Mouse (Mus musculus) splenic B cell, adult 2 months (primary cell): ENCODE data around the gene Tle2.

Source experiments
- DNase-seq: peaks from one replicate; pipeline ENCODE4 v3.0.0-alpha.2; 2011; ENCODE audit warnings: low read depth, low spot score
- H3K27me3 ChIP-seq: 2 replicates; pipeline ENCODE4 v1.6.1; 2012; ENCODE audit warnings: mild to moderate bottlenecking, low read length, moderate library complexity, mixed read lengths; ENCODE audit not compliant: control insufficient read depth, poor library complexity, insufficient read depth, severe bottlenecking
- H3K36me3 ChIP-seq: 2 replicates; pipeline ENCODE4 v1.6.1; 2012; ENCODE audit warnings: mild to moderate bottlenecking, low read length, moderate library complexity, mixed read lengths; ENCODE audit not compliant: control insufficient read depth, poor library complexity, insufficient read depth, severe bottlenecking

Gene Tle2

GRCm38 (mm10) chr10:81574081-81575056, at the start of gene Tle2:
Tle2 (plus strand) TSS chr10:81574561.
- Histone ChIP-seq H3K27me3 (no peaks in the 10 kb centered on the region), H3K36me3 (no peaks in the 10 kb centered on the region)
- no peak for DNase-seq

- H3K27me3 ChIP-seq: no peaks in the 10 kb centered on the region
- H3K36me3 ChIP-seq: no peaks in the 10 kb centered on the region
- no peak for DNase-seq
Observed at GRCm38 (mm10) chr10:81525017-81525694, 49.2 kb upstream of the Tle2 start.

GRCm38 (mm10) chr10:81526779-81527178, 47.6 kb upstream of the Tle2 start:
- Histone ChIP-seq H3K27me3 (no peaks in the 10 kb centered on the region), H3K36me3 (0 out of 2 replicates have a peak, but pooled peaks cover 1% of the 10 kb centered on the region)
- peak; percentile 93 for DNase-seq

GRCm38 (mm10) chr10:81534826-81535225, 39.5 kb upstream of the Tle2 start:
- Histone ChIP-seq H3K36me3 (peaks cover 3% of the 10 kb centered on the region; the same call in 1 of the 2 replicates), H3K27me3 (no peaks in the 10 kb centered on the region)
- DNase-seq: no peak

GRCm38 (mm10) chr10:81536734-81537133, 37.6 kb upstream of the Tle2 start:
- Histone ChIP-seq H3K27me3 (no peaks in the 10 kb centered on the region), H3K36me3 (peaks cover 2% of the 10 kb centered on the region; the same call in 1 of the 2 replicates)
- DNase-seq: peak; percentile 40

- Histone ChIP-seq H3K27me3 (no peaks in the 10 kb centered on the region), H3K36me3 (peaks cover 2% of the 10 kb centered on the region; the same call in 1 of the 2 replicates)
- DNase-seq: no peak
Observed at GRCm38 (mm10) chr10:81537429-81537828, 36.9 kb upstream of the Tle2 start.

- Histone ChIP-seq H3K27me3 (no peaks in the 10 kb centered on the region), H3K36me3 (no peaks in the 10 kb centered on the region)
- DNase-seq: peak; percentile 60
Observed at GRCm38 (mm10) chr10:81538321-81539048, 35.9 kb upstream of the Tle2 start.

- no peak for DNase-seq
- Histone ChIP-seq H3K36me3 (no peaks in the 10 kb centered on the region), H3K27me3 (no peaks in the 10 kb centered on the region)
Observed at GRCm38 (mm10) chr10:81541363-81541762, 33.0 kb upstream of the Tle2 start.

GRCm38 (mm10) chr10:81541803-81542202, 32.6 kb upstream of the Tle2 start:
- Histone ChIP-seq H3K27me3 (no peaks in the 10 kb centered on the region), H3K36me3 (no peaks in the 10 kb centered on the region)
- no peak for DNase-seq

GRCm38 (mm10) chr10:81542727-81543460, 31.5 kb upstream of the Tle2 start:
- H3K36me3 ChIP-seq: no peaks in the 10 kb centered on the region
- no peak for DNase-seq
- H3K27me3 ChIP-seq: no peaks in the 10 kb centered on the region

GRCm38 (mm10) chr10:81543633-81544032, 30.7 kb upstream of the Tle2 start:
- no peak for DNase-seq
- Histone ChIP-seq H3K27me3 (no peaks in the 10 kb centered on the region), H3K36me3 (no peaks in the 10 kb centered on the region)

GRCm38 (mm10) chr10:81544296-81545160, 29.8 kb upstream of the Tle2 start:
- DNase-seq: no peak
- Histone ChIP-seq H3K27me3 (no peaks in the 10 kb centered on the region), H3K36me3 (no peaks in the 10 kb centered on the region)

- no peaks in the 10 kb centered on the region for H3K36me3 ChIP-seq
- DNase-seq: peak; percentile 98
Observed at GRCm38 (mm10) chr10:81545161-81545747, 29.1 kb upstream of the Tle2 start, which contains the start of gene Gna11. Gna11 (minus strand) TSS chr10:81545190.

More at GRCm38 (mm10) chr10:81545161-81545747, 29.1 kb upstream of the Tle2 start, which contains the start of gene Gna11:
- H3K27me3 ChIP-seq: no peaks in the 10 kb centered on the region
